Mouse (Mus musculus): ENCODE results near the gene Stap1. TPM values are rescaled to one million over a fixed set of nuclear protein-coding genes. Genes with fewer than 3 reads are reported as not detected.

The Stap1 gene
- total and polyA plus RNA-seq, 3 experiments, result 9.8 to 18.1 (median 14.4) TPM

DNA sequence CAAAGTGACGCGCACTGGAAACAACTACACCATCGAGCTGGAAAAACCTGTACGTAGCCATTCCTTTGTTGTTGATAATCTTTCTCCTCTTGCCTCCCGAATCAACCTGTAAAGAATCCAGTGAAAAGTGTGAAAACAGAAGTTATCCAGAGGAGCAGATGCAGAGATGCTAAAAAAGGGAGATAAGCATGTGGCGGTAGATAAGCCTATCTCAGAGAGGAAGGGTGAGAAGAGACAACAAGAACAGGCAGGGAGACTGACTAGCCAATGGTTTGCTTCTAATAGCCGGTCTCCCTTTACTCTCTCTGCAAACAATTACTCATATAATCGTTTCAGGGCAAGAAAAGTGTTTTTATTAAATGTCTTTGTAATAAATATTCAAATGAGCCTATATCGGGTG is 23.2 kb downstream of the Stap1 start:
- H3K9ac ChIP-seq (ENCODE audit: insufficient read depth, low read depth), result no peak overlapping the region
- H3K4me2 ChIP-seq (ENCODE audit: insufficient read depth, low read depth, poor library complexity, severe bottlenecking), result no peak overlapping the region
- in situ Hi-C loops (cut with MboI; ENCODE audit: low pct_ligation_motif_present, low pct_unique_long_range_greater_than_20kb, low sequenced_read_pairs) (no loop called here), dilution Hi-C loops (cut with MboI; ENCODE audit: extremely low pct_ligation_motif_present, extremely low pct_unique_long_range_greater_than_20kb, low sequenced_read_pairs) (no loop called here)
- no peaks in the 10 kb centered on the region for H3K79me2 ChIP-seq (replicated peaks; ENCODE audit: control insufficient read depth, extremely low read depth, insufficient read depth, poor library complexity, severe bottlenecking)
- no peaks in the 10 kb centered on the region for H3K4me1 ChIP-seq (ENCODE audit: control insufficient read depth in 1 of 2, insufficient read depth in 2 of 2)
- H3K36me3 ChIP-seq (replicated peaks in 1 of 2; ENCODE audit: control insufficient read depth in 1 of 2, insufficient read depth in 1 of 2, low read length in 1 of 2), result peaks cover 2 to 17% of the 10 kb centered on the region in 2 experiments
- H3K27me3 ChIP-seq (replicated peaks), result no peaks in the 10 kb centered on the region
- no peak for DNase-seq (ENCODE audit: extremely low read depth)
- H3K4me3 ChIP-seq (replicated peaks in 1 of 3; ENCODE audit: low read depth in 2 of 3, low read length in 2 of 3, poor library complexity in 1 of 3), result no peak overlapping the region
- no peaks in the 10 kb centered on the region for H3K9me3 ChIP-seq (replicated peaks; ENCODE audit: low read length)
- no peak overlapping the region for H3K27ac ChIP-seq (ENCODE audit: insufficient read depth, low read depth)
- no peak for TF ChIP-seq MYC (IDR thresholded peaks at IDR 0.05; ENCODE audit: low read depth, low read length)
- TF ChIP-seq TBP (conservative IDR thresholded peaks at IDR 0.05; ENCODE audit: low read depth, low read length), result no peak
- TF ChIP-seq ZNF384 (IDR thresholded peaks at IDR 0.05; ENCODE audit: low read depth, low read length), result no peak
- no peak for TF ChIP-seq KAT2A (IDR thresholded peaks at IDR 0.05; ENCODE audit: insufficient replicate concordance, low read length)
- TF ChIP-seq UBTF (IDR thresholded peaks at IDR 0.05; ENCODE audit: low read depth, low read length), result no peak
- no peak for TF ChIP-seq MAZ (IDR thresholded peaks at IDR 0.05; ENCODE audit: low read depth, low read length)
- no peak for TF ChIP-seq USF1 (IDR thresholded peaks at IDR 0.05; ENCODE audit: low read depth, low read length)
- TF ChIP-seq CHD1 (IDR thresholded peaks at IDR 0.05; ENCODE audit: low read depth, low read length), result no peak
- no peak for TF ChIP-seq EP300 (IDR thresholded peaks at IDR 0.05; ENCODE audit: low read length)
- TF ChIP-seq JUN (IDR thresholded peaks at IDR 0.05; ENCODE audit: insufficient read depth, low read depth, low read length), result no peak
- TF ChIP-seq TCF12 (IDR thresholded peaks at IDR 0.05; ENCODE audit: low read depth, low read length), result no peak
- TF ChIP-seq IRF4 (IDR thresholded peaks at IDR 0.05; ENCODE audit: low read depth, low read length), result no peak
- no peak for TF ChIP-seq POLR2A (IDR thresholded peaks at IDR 0.05; ENCODE audit: low read depth, low read length)
- no peak for TF ChIP-seq GABPA (IDR thresholded peaks at IDR 0.05; ENCODE audit: insufficient replicate concordance, low read depth, low read length)
- TF ChIP-seq MAX (IDR thresholded peaks at IDR 0.05; ENCODE audit: low read length), result no peak

- H3K79me2 ChIP-seq (replicated peaks; ENCODE audit: control insufficient read depth, extremely low read depth, insufficient read depth, poor library complexity, severe bottlenecking), result no peaks in the 10 kb centered on the region
- no peak overlapping the region for H3K27ac ChIP-seq (ENCODE audit: insufficient read depth, low read depth)
- H3K9ac ChIP-seq (ENCODE audit: insufficient read depth, low read depth), result no peak overlapping the region
- H3K4me3 ChIP-seq (replicated peaks in 1 of 3; ENCODE audit: low read depth in 2 of 3, low read length in 2 of 3, poor library complexity in 1 of 3), result no peak overlapping the region
- no peaks in the 10 kb centered on the region for H3K9me3 ChIP-seq (replicated peaks; ENCODE audit: low read length)
- no peak for DNase-seq (ENCODE audit: extremely low read depth)
- H3K36me3 ChIP-seq (replicated peaks in 1 of 2; ENCODE audit: control insufficient read depth in 1 of 2, insufficient read depth in 1 of 2, low read length in 1 of 2), result peaks cover 0 to 6% of the 10 kb centered on the region in 2 experiments
- no peak overlapping the region for H3K4me2 ChIP-seq (ENCODE audit: insufficient read depth, low read depth, poor library complexity, severe bottlenecking)
- in situ Hi-C loops (cut with MboI; ENCODE audit: low pct_ligation_motif_present, low pct_unique_long_range_greater_than_20kb, low sequenced_read_pairs), result no loop called here
- dilution Hi-C loops (cut with MboI; ENCODE audit: extremely low pct_ligation_motif_present, extremely low pct_unique_long_range_greater_than_20kb, low sequenced_read_pairs), result no loop called here
- H3K4me1 ChIP-seq (ENCODE audit: control insufficient read depth in 1 of 2, insufficient read depth in 2 of 2), result peaks cover 0 to 6% of the 10 kb centered on the region in 2 experiments; a peak in 2 of 4 replicates
- no peaks in the 10 kb centered on the region for H3K27me3 ChIP-seq (replicated peaks)
- TF ChIP-seq BHLHE40 (IDR thresholded peaks at IDR 0.05; ENCODE audit: low read depth, low read length) (no peak), CHD1 (IDR thresholded peaks at IDR 0.05; ENCODE audit: low read depth, low read length) (no peak), MAZ (IDR thresholded peaks at IDR 0.05; ENCODE audit: low read depth, low read length) (no peak), MAFK (IDR thresholded peaks at IDR 0.05; ENCODE audit: insufficient replicate concordance, low read length) (no peak), ZC3H11A (IDR thresholded peaks at IDR 0.05; ENCODE audit: low read depth, low read length) (no peak), IRF4 (IDR thresholded peaks at IDR 0.05; ENCODE audit: low read depth, low read length) (no peak), NRF1 (IDR thresholded peaks at IDR 0.05; ENCODE audit: low read depth, low read length) (no peak), PAX5 (IDR thresholded peaks at IDR 0.05; ENCODE audit: low read length) (no peak), SIN3A (IDR thresholded peaks at IDR 0.05; ENCODE audit: low read length) (no peak), ETS1 (conservative IDR thresholded peaks at IDR 0.05; ENCODE audit: low read depth, low read length) (no peak), ZMIZ1 (IDR thresholded peaks at IDR 0.05; ENCODE audit: low read depth, low read length) (no peak), MEF2A (IDR thresholded peaks at IDR 0.05; ENCODE audit: borderline replicate concordance, low read depth, low read length) (no peak)
These were observed 27.4 kb downstream of the Stap1 start for GRCm38 (mm10) chr5:86098988-86099387.
